In the genomic region with DNA sequence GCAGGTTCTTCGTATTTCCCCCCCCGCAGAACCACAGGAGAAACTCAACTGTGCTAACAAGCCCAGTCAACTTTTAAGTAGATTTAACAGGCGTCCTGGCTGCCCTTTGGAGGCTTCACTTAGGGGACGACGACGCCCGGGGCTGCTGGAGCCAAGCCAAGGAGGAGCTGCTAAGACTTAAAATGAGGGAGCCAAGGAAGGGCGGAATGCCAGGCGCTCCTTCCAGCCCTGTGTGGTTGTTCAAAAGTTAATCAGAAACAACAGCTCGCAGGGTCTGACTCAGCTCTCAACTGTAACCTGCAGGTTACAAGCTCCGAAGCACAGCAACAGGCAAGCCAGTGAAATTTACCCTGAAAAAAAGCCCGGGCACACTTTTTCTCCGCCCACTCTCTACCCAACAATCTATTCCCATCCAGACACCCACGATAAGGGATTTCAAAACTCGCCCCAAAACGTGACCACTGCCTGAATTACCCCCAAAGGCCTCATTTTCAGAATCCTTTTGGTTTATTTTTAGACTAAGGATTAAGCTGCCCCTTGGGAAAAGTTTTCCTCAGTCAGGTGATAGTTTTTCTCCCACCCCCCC, we compare ENCODE assay signal across 8 mouse cellular contexts. TPM values are rescaled to one million over a fixed set of nuclear protein-coding genes. Genes with fewer than 3 reads are reported as not detected.
DNase-seq lines count a peak whose midpoint lies in the region; ATAC-seq and TF ChIP-seq lines count a peak whose summit lies in the region.

No protein-coding gene starts in this region.

- peak overlapping the region; percentile 93; the same call in 1 of the 2 replicates for H3K27ac ChIP-seq in hindbrain, postnatal 0 days
- H3K27ac ChIP-seq in midbrain, embryonic 10.5 days (replicated peaks) = peak overlapping the region; percentile 98
- H3K27ac ChIP-seq in small intestine, adult 2 months (ENCODE audit: insufficient read depth, low read depth, low read length) = peak overlapping the region; percentile 94

- H3K36me3 ChIP-seq in hindbrain, postnatal 0 days (ENCODE audit: insufficient read depth, low read length) = no peaks in the 10 kb centered on the region
- 0 out of 2 replicates have a peak, but pooled peaks cover under 1% of the 10 kb centered on the region for H3K36me3 ChIP-seq in midbrain, embryonic 10.5 days
- no peaks in the 10 kb centered on the region for H3K36me3 ChIP-seq in small intestine, adult 2 months (ENCODE audit: control insufficient read depth, insufficient read depth, low read length)

- H3K4me2 ChIP-seq in hindbrain, postnatal 0 days (ENCODE audit: low read depth, low read length) = peak overlapping the region; percentile 80

- TF ChIP-seq POLR2A in small intestine, adult 2 months (IDR thresholded peaks at IDR 0.05; ENCODE audit: low read depth, low read length) = 0 out of 2 replicates have a peak, but pooled peaks have one; percentile 10

- H3K27me3 ChIP-seq in hindbrain, postnatal 0 days (ENCODE audit: insufficient read depth, low read length) = no peaks in the 10 kb centered on the region
- H3K27me3 ChIP-seq in midbrain, embryonic 10.5 days (ENCODE audit: low read depth, poor library complexity, severe bottlenecking) = no peaks in the 10 kb centered on the region
- no peaks in the 10 kb centered on the region for H3K27me3 ChIP-seq in small intestine, adult 2 months (ENCODE audit: control insufficient read depth, insufficient read depth, low read length)

- intact Hi-C loops in left cerebral cortex, postnatal 4 days (cut with DNase I) = no loop called here

- H3K4me1 ChIP-seq in hindbrain, postnatal 0 days (ENCODE audit: insufficient read depth, low read length) = peaks cover 20% of the 10 kb centered on the region
- H3K4me1 ChIP-seq in midbrain, embryonic 10.5 days = peaks cover 31% of the 10 kb centered on the region
- peaks cover 13% of the 10 kb centered on the region; the same call in 1 of the 2 replicates for H3K4me1 ChIP-seq in small intestine, adult 2 months (ENCODE audit: control insufficient read depth, insufficient read depth, insufficient read length, low read length)

- no peak for TF ChIP-seq CTCF in hindbrain, postnatal 0 days (IDR thresholded peaks at IDR 0.05; ENCODE audit: low read depth)
- TF ChIP-seq CTCF in small intestine, adult 2 months (IDR thresholded peaks at IDR 0.05; ENCODE audit: extremely low read depth, insufficient read length, insufficient replicate concordance, low read depth, low read length) = no peak

- no peaks in the 10 kb centered on the region for H3K9me3 ChIP-seq in hindbrain, postnatal 0 days (ENCODE audit: low read length)
- H3K9me3 ChIP-seq in midbrain, embryonic 10.5 days (replicated peaks) = no peaks in the 10 kb centered on the region

- 0 out of 2 replicates have a peak, but pooled peaks have one; percentile 3 for ATAC-seq in hindbrain, postnatal 0 days
- ATAC-seq in activated CD4-positive, CD25-positive, alpha-beta regulatory T cell, adult 4 months = no peak

- H3K9ac ChIP-seq in hindbrain, postnatal 0 days (replicated peaks; ENCODE audit: low read length) = peak overlapping the region; percentile 77; the same call in 1 of the 2 replicates

- under 1% methylated on average over 16 of the region's 16 CpGs for WGBS in hindbrain, postnatal 0 days
- under 1% methylated on average over 16 of the region's 16 CpGs for WGBS in midbrain, embryonic 10.5 days
- under 1% methylated on average over 16 of the region's 16 CpGs for WGBS in small intestine, adult 2 months

- peak; percentile 62 to 66 for DNase-seq in adrenal gland, adult 18-20 months (ENCODE audit: low spot score in 2 of 2)
- DNase-seq in embryo, embryonic 10.5 days (ENCODE audit: low spot score) = peak; percentile 76
- peak; percentile 76 for DNase-seq in gastrocnemius, postnatal 10 days
- DNase-seq in hindbrain, postnatal 0 days (ENCODE audit: low spot score) = peak; percentile 78
- peak; percentile 85 for DNase-seq in left cerebral cortex, postnatal 4 days
- peak; percentile 50 for DNase-seq in midbrain, embryonic 10.5 days (ENCODE audit: low spot score)

- peak overlapping the region; percentile 99 for H3K4me3 ChIP-seq in hindbrain, postnatal 0 days (ENCODE audit: low read length)
- peak overlapping the region; percentile 88 for H3K4me3 ChIP-seq in midbrain, embryonic 10.5 days
- peak overlapping the region; percentile 85 for H3K4me3 ChIP-seq in small intestine, adult 2 months (ENCODE audit: low read depth, low read length)

RNA-seq across cellular contexts. Expression of a gene that starts 1.5 kb away (rescaled TPM):
- total RNA-seq in adrenal gland, adult 18-20 months (2021) = 10 to 100 TPM; 65.5 to 68.3 TPM
- total RNA-seq in gastrocnemius, postnatal 10 days (2021) = 10 to 100 TPM; 55.3 to 61.3 TPM
- 27.4 and 34.9 TPM in 2 replicates for total RNA-seq in hindbrain, postnatal 0 days (2014; rRNA removed)
- polyA plus RNA-seq in hindbrain, postnatal 0 days (2015; fragmentation: Nextera tagmentation; extraction: Ambion mirVana) = 49.5 and 52.4 TPM in 2 replicates
- total RNA-seq in left cerebral cortex, postnatal 4 days (2021) = 10 to 100 TPM; 56.9 to 61.3 TPM
- 100 and 103 TPM in 2 replicates for polyA plus RNA-seq in midbrain, embryonic 10.5 days (2016; fragmentation: Nextera tagmentation; extraction: Ambion mirVana)
- polyA plus RNA-seq in small intestine, adult 2 months (2012; rRNA removed) = 10.3 and 22.3 TPM in 2 replicates
- 100 to 1,000 TPM; 231 to 248 TPM for polyA plus RNA-seq in activated CD4-positive, CD25-positive, alpha-beta regulatory T cell, adult 4 months (2017; shearing (Covaris generic))

RNA-seq across cellular contexts. Expression of a gene that starts 39.8 kb away (rescaled TPM):
- under 1 TPM; 0.58 to 0.60 TPM for total RNA-seq in adrenal gland, adult 18-20 months (2021)
- total RNA-seq in gastrocnemius, postnatal 10 days (2021) = 1 to 10 TPM; 3.7 to 4.5 TPM
- 2.7 and 4.8 TPM in 2 replicates for total RNA-seq in hindbrain, postnatal 0 days (2014; rRNA removed)
- polyA plus RNA-seq in hindbrain, postnatal 0 days (2015; fragmentation: Nextera tagmentation; extraction: Ambion mirVana) = 6.1 and 7.8 TPM in 2 replicates
- 1 to 10 TPM; 3.2 to 3.6 TPM for total RNA-seq in left cerebral cortex, postnatal 4 days (2021)
- 58.8 and 62.9 TPM in 2 replicates for polyA plus RNA-seq in midbrain, embryonic 10.5 days (2016; fragmentation: Nextera tagmentation; extraction: Ambion mirVana)
- 1.3 and 1.8 TPM in 2 replicates for polyA plus RNA-seq in small intestine, adult 2 months (2012; rRNA removed)
- 10 to 100 TPM; 14.0 to 14.4 TPM for polyA plus RNA-seq in activated CD4-positive, CD25-positive, alpha-beta regulatory T cell, adult 4 months (2017; shearing (Covaris generic))

RNA-seq across cellular contexts. Expression of a gene that starts 40.0 kb away (rescaled TPM):
- total RNA-seq in adrenal gland, adult 18-20 months (2021) = 10 to 100 TPM; 23.1 to 29.9 TPM
- total RNA-seq in gastrocnemius, postnatal 10 days (2021) = 10 to 100 TPM; 20.9 to 27.9 TPM
- 21.5 and 22.4 TPM in 2 replicates for total RNA-seq in hindbrain, postnatal 0 days (2014; rRNA removed)
- 62.4 and 65.6 TPM in 2 replicates for polyA plus RNA-seq in hindbrain, postnatal 0 days (2015; fragmentation: Nextera tagmentation; extraction: Ambion mirVana)
- total RNA-seq in left cerebral cortex, postnatal 4 days (2021) = 10 to 100 TPM; 23.1 to 24.1 TPM
- 194 and 216 TPM in 2 replicates for polyA plus RNA-seq in midbrain, embryonic 10.5 days (2016; fragmentation: Nextera tagmentation; extraction: Ambion mirVana)
- 6.7 TPM in 2 replicates for polyA plus RNA-seq in small intestine, adult 2 months (2012; rRNA removed)
- 10 to 100 TPM; 60.4 to 63.8 TPM for polyA plus RNA-seq in activated CD4-positive, CD25-positive, alpha-beta regulatory T cell, adult 4 months (2017; shearing (Covaris generic))
